Mouse (Mus musculus) macrophage (primary cell): Measurements from ENCODE around the gene Svbp. TPM values are rescaled to one million over a fixed set of nuclear protein-coding genes. Genes with fewer than 3 reads are reported as not detected.

Experiments
- H3K27ac ChIP-seq: fragments of 350-480 bp; formaldehyde crosslinking; 2 replicates; pipeline ENCODE4 v1.9.0; 2021
- H3K36me3 ChIP-seq: fragments of 350-480 bp; formaldehyde crosslinking; 2 replicates; pipeline ENCODE4 v1.9.0; 2021; ENCODE audit errors: inconsistent target
- H3K4me3 ChIP-seq: fragments of 350-480 bp; formaldehyde crosslinking; 2 replicates; pipeline ENCODE4 v1.9.0; 2021; ENCODE audit errors: inconsistent target
- H3K79me2 ChIP-seq: fragments of 350-480 bp; formaldehyde crosslinking; 2 replicates; pipeline ENCODE4 v1.9.0; 2021; ENCODE audit errors: inconsistent target
- WGBS: methylation state at CpG from one replicate; pipeline ENCODE4 v1.1.7; 2026; ENCODE audit warnings: inconsistent platforms; ENCODE audit not compliant: missing documents; 5-methylcytosine and 5-hydroxymethylcytosine counted together
- polyA plus RNA-seq: library from polyadenylated mRNA; stranded (reverse); fragments of 250-400 nt; gene quantifications from 3 replicates; pipeline ENCODE4 v1.2.4, GENCODE M21; 2018; ENCODE audit warnings: inconsistent platforms

Gene Svbp
- polyA plus RNA-seq, 1 experiment from 2014 or later: 6.9 TPM

GRCm38 (mm10) chr4:119246688-119247225 lies 51.7 kb downstream of the Svbp start:
- H3K79me2 ChIP-seq: no peaks in the 10 kb centered on the region
- WGBS: 89% methylated on average over 14 of the region's 14 CpGs
- H3K27ac ChIP-seq: no peak overlapping the region
- H3K4me3 ChIP-seq: no peak overlapping the region
- H3K36me3 ChIP-seq: 0 out of 2 replicates have a peak, but pooled peaks cover 4% of the 10 kb centered on the region

GRCm38 (mm10) chr4:119247462-119248235 lies 52.5 kb downstream of the Svbp start:
- Histone ChIP-seq H3K4me3 (no peak overlapping the region), H3K36me3 (no peaks in the 10 kb centered on the region), H3K79me2 (no peaks in the 10 kb centered on the region), H3K27ac (no peak overlapping the region)
- 56% methylated on average over 13 of the region's 13 CpGs for WGBS

GRCm38 (mm10) chr4:119248407-119248965 lies 53.4 kb downstream of the Svbp start:
- H3K4me3 ChIP-seq: no peak overlapping the region
- WGBS: 95% methylated on average over 11 of the region's 11 CpGs
- no peaks in the 10 kb centered on the region for H3K36me3 ChIP-seq
- no peak overlapping the region for H3K27ac ChIP-seq
- no peaks in the 10 kb centered on the region for H3K79me2 ChIP-seq

Other genes with a start within 250 kb of the Svbp start
- gene Lao1, start 233.7 kb upstream of the Svbp start, polyA plus RNA-seq: not detected in 3 replicates
- gene Slc2a1, start 86.6 kb upstream of the Svbp start, polyA plus RNA-seq: 5.5 to 14.5 TPM (median 7.5 TPM) in 3 replicates
- 1.2 to 2.2 TPM (median 1.6 TPM) in 3 replicates for gene Zfp691, start 21.1 kb upstream of the Svbp start, polyA plus RNA-seq
- gene Ermap, start 5.3 kb upstream of the Svbp start, polyA plus RNA-seq: not detected in 3 replicates
- not detected in 3 replicates for gene Tmem269, start 22.9 kb downstream of the Svbp start, polyA plus RNA-seq
- 3.0 to 4.3 TPM (median 3.1 TPM) in 3 replicates for gene AU022252, start 37.4 kb downstream of the Svbp start, polyA plus RNA-seq
- gene P3h1, start 37.6 kb downstream of the Svbp start, polyA plus RNA-seq: 4.6 to 7.6 TPM (median 5.8 TPM) in 3 replicates
- not detected in 3 replicates for gene Cldn19, start 60.1 kb downstream of the Svbp start, polyA plus RNA-seq
- 671 to 1,591 TPM (median 793 TPM) in 3 replicates for gene Ybx1, start 99.3 kb downstream of the Svbp start, polyA plus RNA-seq
- gene Ppih, start 125.2 kb downstream of the Svbp start, polyA plus RNA-seq: 19.8 to 39.9 TPM (median 33.9 TPM) in 3 replicates
- not detected in 3 replicates for gene Ccdc30, start 220.2 kb downstream of the Svbp start, polyA plus RNA-seq
- 8.4 to 12.4 TPM (median 9.1 TPM) in 3 replicates for gene Ppcs, start 227.1 kb downstream of the Svbp start, polyA plus RNA-seq
- gene Zmynd12, start 227.5 kb downstream of the Svbp start, polyA plus RNA-seq: not detected in 3 replicates